Mouse (Mus musculus): Measurements from ENCODE around the gene C2cd5. TPM values are rescaled to one million over a fixed set of nuclear protein-coding genes. Genes with fewer than 3 reads are reported as not detected.
A peak's percentile ranks its signal among the peaks of the same experiment; 100 is the strongest.

The C2cd5 gene
- total RNA-seq, 1 experiment = 26.5 TPM

DNA sequence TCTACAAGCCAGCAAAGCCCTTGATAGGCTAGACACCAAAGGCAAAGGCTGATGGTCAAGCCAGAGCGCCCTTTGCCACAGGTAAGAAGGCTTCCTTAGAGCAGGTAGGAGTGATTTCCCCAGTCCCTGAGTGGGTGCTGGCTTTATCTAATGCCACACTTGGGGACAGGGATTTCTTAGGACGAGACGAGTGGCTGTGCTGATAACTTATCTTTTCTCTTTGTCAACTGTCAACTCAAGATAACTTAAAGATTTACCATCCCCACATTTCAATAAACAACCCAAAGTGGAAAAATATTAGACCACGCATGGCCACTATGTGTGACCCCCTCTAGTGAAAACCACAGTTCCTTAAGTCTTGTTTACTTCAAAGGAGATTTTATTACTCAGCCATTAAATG is 7.1 kb downstream of the C2cd5 start:
- H3K4me3 ChIP-seq (ENCODE audit: insufficient read depth in 1 of 2, low read depth in 1 of 2, low read length in 2 of 2, poor library complexity in 1 of 2, severe bottlenecking in 1 of 2) = no peak overlapping the region
- H3K9ac ChIP-seq (ENCODE audit: insufficient read depth, low read depth, low read length, poor library complexity, severe bottlenecking) = no peak overlapping the region
- peaks cover 14% of the 10 kb centered on the region for H3K36me3 ChIP-seq (ENCODE audit: control insufficient read depth, insufficient read depth, low read length, poor library complexity, severe bottlenecking)
- in situ Hi-C loops (cut with MboI; ENCODE audit: low sequenced_read_pairs in 2 of 2, unreplicated experiment in 2 of 2) = no loop called here
- peaks cover 6 to 7% of the 10 kb centered on the region in 2 experiments; a peak in 1 of 4 replicates for H3K4me1 ChIP-seq (ENCODE audit: control insufficient read depth in 2 of 2, insufficient read depth in 2 of 2, low read length in 2 of 2, poor library complexity in 1 of 2)
- H3K27ac ChIP-seq (ENCODE audit: insufficient read depth, low read depth, low read length, poor library complexity, severe bottlenecking) = 0 out of 2 replicates have a peak overlapping the region, but pooled peaks have one; percentile 48
- TF ChIP-seq ZC3H11A (IDR thresholded peaks at IDR 0.05; ENCODE audit: borderline replicate concordance, low read depth, low read length) = no peak
- no peaks in the 10 kb centered on the region for H3K9me3 ChIP-seq (ENCODE audit: control insufficient read depth, insufficient read depth, low read depth, low read length)
- no peak for DNase-seq (ENCODE audit: low read depth, low spot score)

- no peak for DNase-seq (ENCODE audit: low read depth, low spot score)
- no peak for TF ChIP-seq CHD2 (IDR thresholded peaks at IDR 0.05; ENCODE audit: low read depth, low read length)
- no peak for TF ChIP-seq HCFC1 (IDR thresholded peaks at IDR 0.05; ENCODE audit: borderline replicate concordance, insufficient read depth, low read length)
- no peak for TF ChIP-seq ZNF384 (IDR thresholded peaks at IDR 0.05; ENCODE audit: low read depth, low read length)
- TF ChIP-seq MAFK (IDR thresholded peaks at IDR 0.05; ENCODE audit: insufficient read depth, low read depth, low read length) = no peak
- TF ChIP-seq ZC3H11A (IDR thresholded peaks at IDR 0.05; ENCODE audit: borderline replicate concordance, low read depth, low read length) = no peak
- Histone ChIP-seq H3K9ac (ENCODE audit: insufficient read depth, low read depth, low read length, poor library complexity, severe bottlenecking) (no peak overlapping the region), H3K4me1 (ENCODE audit: control insufficient read depth in 2 of 2, insufficient read depth in 2 of 2, low read length in 2 of 2, poor library complexity in 1 of 2) (peaks cover 6 to 7% of the 10 kb centered on the region in 2 experiments; a peak in 1 of 4 replicates), H3K4me3 (ENCODE audit: insufficient read depth in 1 of 2, low read depth in 1 of 2, low read length in 2 of 2, poor library complexity in 1 of 2, severe bottlenecking in 1 of 2) (no peak overlapping the region), H3K27ac (ENCODE audit: insufficient read depth, low read depth, low read length, poor library complexity, severe bottlenecking) (no peak overlapping the region), H3K36me3 (ENCODE audit: control insufficient read depth, insufficient read depth, low read length, poor library complexity, severe bottlenecking) (peaks cover 18% of the 10 kb centered on the region), H3K9me3 (ENCODE audit: control insufficient read depth, insufficient read depth, low read depth, low read length) (no peaks in the 10 kb centered on the region)
- in situ Hi-C loops (cut with MboI; ENCODE audit: low sequenced_read_pairs in 2 of 2, unreplicated experiment in 2 of 2) = no loop called here
Measured at GRCm38 (mm10) chr6:143091076-143091475, 8.9 kb downstream of the C2cd5 start.

DNA sequence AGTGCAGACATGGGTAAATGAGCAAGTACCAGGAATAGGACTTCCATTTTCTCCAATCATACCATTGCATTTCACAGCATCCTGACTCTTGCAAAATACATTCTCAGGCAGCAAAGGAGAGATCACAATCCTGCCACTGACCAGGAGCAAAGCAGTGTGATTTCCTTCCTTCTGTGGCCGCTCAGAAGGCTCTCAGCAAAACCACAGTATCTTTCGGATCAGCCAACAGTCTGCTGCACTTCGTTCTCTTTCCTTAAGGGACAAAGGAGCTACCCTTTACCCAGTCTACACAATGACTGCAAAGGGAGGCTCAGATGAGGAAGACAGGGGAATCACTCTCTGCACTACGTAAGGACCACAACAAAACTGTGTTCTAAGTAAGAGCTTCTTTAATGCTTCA is 12.6 kb downstream of the C2cd5 start:
- Histone ChIP-seq H3K4me1 (ENCODE audit: control insufficient read depth in 2 of 2, insufficient read depth in 2 of 2, low read length in 2 of 2, poor library complexity in 1 of 2) (peaks cover 2 to 5% of the 10 kb centered on the region in 2 experiments; a peak in 2 of 4 replicates), H3K27ac (ENCODE audit: insufficient read depth, low read depth, low read length, poor library complexity, severe bottlenecking) (no peak overlapping the region), H3K9ac (ENCODE audit: insufficient read depth, low read depth, low read length, poor library complexity, severe bottlenecking) (no peak overlapping the region), H3K9me3 (ENCODE audit: control insufficient read depth, insufficient read depth, low read depth, low read length) (no peaks in the 10 kb centered on the region), H3K36me3 (ENCODE audit: control insufficient read depth, insufficient read depth, low read length, poor library complexity, severe bottlenecking) (peaks cover 26% of the 10 kb centered on the region), H3K4me3 (ENCODE audit: insufficient read depth in 1 of 2, low read depth in 1 of 2, low read length in 2 of 2, poor library complexity in 1 of 2, severe bottlenecking in 1 of 2) (no peak overlapping the region)
- in situ Hi-C loops (cut with MboI; ENCODE audit: low sequenced_read_pairs in 2 of 2, unreplicated experiment in 2 of 2) = no loop called here
- no peak for TF ChIP-seq HCFC1 (IDR thresholded peaks at IDR 0.05; ENCODE audit: borderline replicate concordance, insufficient read depth, low read length)
- no peak for TF ChIP-seq CHD2 (IDR thresholded peaks at IDR 0.05; ENCODE audit: low read depth, low read length)
- no peak for TF ChIP-seq MAFK (IDR thresholded peaks at IDR 0.05; ENCODE audit: insufficient read depth, low read depth, low read length)
- TF ChIP-seq ZC3H11A (IDR thresholded peaks at IDR 0.05; ENCODE audit: borderline replicate concordance, low read depth, low read length) = no peak
- no peak for TF ChIP-seq ZNF384 (IDR thresholded peaks at IDR 0.05; ENCODE audit: low read depth, low read length)
- no peak for DNase-seq (ENCODE audit: low read depth, low spot score)

- no peak overlapping the region for H3K9ac ChIP-seq (ENCODE audit: insufficient read depth, low read depth, low read length, poor library complexity, severe bottlenecking)
- no peak overlapping the region for H3K27ac ChIP-seq (ENCODE audit: insufficient read depth, low read depth, low read length, poor library complexity, severe bottlenecking)
- DNase-seq (ENCODE audit: low read depth, low spot score) = no peak
- peaks cover 2 to 3% of the 10 kb centered on the region in 2 experiments; a peak in 2 of 4 replicates for H3K4me1 ChIP-seq (ENCODE audit: control insufficient read depth in 2 of 2, insufficient read depth in 2 of 2, low read length in 2 of 2, poor library complexity in 1 of 2)
- TF ChIP-seq ZC3H11A (IDR thresholded peaks at IDR 0.05; ENCODE audit: borderline replicate concordance, low read depth, low read length) (no peak), HCFC1 (IDR thresholded peaks at IDR 0.05; ENCODE audit: borderline replicate concordance, insufficient read depth, low read length) (no peak), CHD2 (IDR thresholded peaks at IDR 0.05; ENCODE audit: low read depth, low read length) (no peak), MAFK (IDR thresholded peaks at IDR 0.05; ENCODE audit: insufficient read depth, low read depth, low read length) (no peak)
- H3K4me3 ChIP-seq (ENCODE audit: insufficient read depth in 1 of 2, low read depth in 1 of 2, low read length in 2 of 2, poor library complexity in 1 of 2, severe bottlenecking in 1 of 2) = no peak overlapping the region
- peaks cover 28% of the 10 kb centered on the region for H3K36me3 ChIP-seq (ENCODE audit: control insufficient read depth, insufficient read depth, low read length, poor library complexity, severe bottlenecking)
- in situ Hi-C loops (cut with MboI; ENCODE audit: low sequenced_read_pairs in 2 of 2, unreplicated experiment in 2 of 2) = no loop called here
- H3K9me3 ChIP-seq (ENCODE audit: control insufficient read depth, insufficient read depth, low read depth, low read length) = no peaks in the 10 kb centered on the region
Measured at GRCm38 (mm10) chr6:143085898-143086297, 14.0 kb downstream of the C2cd5 start.

All from ES-E14 (cell line).